Comparison of ENCODE assay signal across 9 mouse cellular contexts in the genomic region with DNA sequence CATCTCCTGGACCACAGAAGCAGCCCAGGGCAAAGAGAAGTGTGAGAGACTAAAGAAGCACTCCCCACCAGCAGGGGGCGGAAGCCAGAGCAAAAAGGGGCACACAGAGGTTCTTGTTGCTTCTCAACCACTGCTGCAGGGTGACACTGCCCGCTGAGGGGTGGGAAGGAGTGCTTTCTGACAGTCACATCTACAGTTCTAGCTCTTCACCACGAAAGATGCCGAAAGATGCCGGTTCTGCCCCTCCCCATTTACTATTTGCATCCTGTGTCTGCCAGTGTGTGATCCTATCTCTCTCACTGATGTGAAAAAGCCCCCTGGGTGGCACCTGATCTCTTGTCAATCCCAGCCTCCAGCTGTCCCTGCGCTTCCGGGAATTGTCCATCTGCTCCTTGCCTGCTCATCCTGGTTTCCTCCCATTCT.
A peak's percentile ranks its signal among the peaks of the same experiment; 100 is the strongest.
DNase-seq lines count a peak whose midpoint lies in the region; ATAC-seq and TF ChIP-seq lines count a peak whose summit lies in the region.
"Had no signal": no experiment of that assay in that cellular context is flagged by ENCODE, and none has a peak within 500 bp of the region (broad histone marks: within the 10 kb centered on the region; RNA-seq: fewer than 3 reads in every experiment).

No protein-coding gene starts in this region.

- no peak overlapping the region for H3K27ac ChIP-seq in forebrain, embryonic 11.5 days (ENCODE audit: low read depth, low read length)
- H3K27ac ChIP-seq in forebrain, embryonic 16.5 days (ENCODE audit: low read length) = no peak overlapping the region
- H3K27ac ChIP-seq in liver, adult 2 months (replicated peaks; ENCODE audit: insufficient read depth, low read depth, low read length) = no peak overlapping the region
- no peak overlapping the region for H3K27ac ChIP-seq in liver, embryonic 12.5 days
- no peak overlapping the region; the same call in 1 of the 2 replicates for H3K27ac ChIP-seq in limb, embryonic 10.5 days
- H3K27ac ChIP-seq: midbrain, embryonic 12.5 days had no signal

- no peaks in the 10 kb centered on the region for H3K9me3 ChIP-seq in forebrain, embryonic 11.5 days (ENCODE audit: control insufficient read depth, low read length)
- H3K9me3 ChIP-seq in forebrain, embryonic 16.5 days (ENCODE audit: control insufficient read depth, low read length) = no peaks in the 10 kb centered on the region
- no peaks in the 10 kb centered on the region for H3K9me3 ChIP-seq in liver, embryonic 12.5 days (replicated peaks)
- no peaks in the 10 kb centered on the region for H3K9me3 ChIP-seq in limb, embryonic 10.5 days (replicated peaks)
- H3K9me3 ChIP-seq: midbrain, embryonic 12.5 days had no signal

- peak; percentile 59 for DNase-seq in forebrain, embryonic 11.5 days (ENCODE audit: low spot score)
- DNase-seq in liver, adult 2 months (ENCODE audit: extremely low read depth, low read depth, low spot score) = no peak
- DNase-seq in brain, embryonic 14.5 days (ENCODE audit: low read depth) = no peak
- DNase-seq in limb, embryonic 10.5 days (ENCODE audit: low spot score) = peak; percentile 65
- peak; percentile 30 to 74 for DNase-seq in spleen, postnatal 4 days (ENCODE audit: low spot score in 2 of 2)
- no peak for DNase-seq in Muller cell, postnatal 12 days (ENCODE audit: inconsistent ontology term)

- no peaks in the 10 kb centered on the region for H3K79me2 ChIP-seq in liver, adult 2 months (ENCODE audit: control insufficient read depth, insufficient read depth, low read length)

- no peak for TF ChIP-seq POLR2A in liver, adult 2 months (IDR thresholded peaks at IDR 0.05; ENCODE audit: extremely low read depth, insufficient read depth, low read length)
- TF ChIP-seq POLR2A in brain, embryonic 14.5 days (IDR thresholded peaks at IDR 0.05; ENCODE audit: borderline replicate concordance, extremely low read depth, insufficient read depth, insufficient read length, poor library complexity, severe bottlenecking) = no peak

- TF ChIP-seq CTCF in liver, adult 2 months (IDR thresholded peaks at IDR 0.05; ENCODE audit: low read depth, low read length) = peak; percentile 48
- peak; percentile 46; the same call in 1 of the 2 replicates for TF ChIP-seq CTCF in brain, embryonic 14.5 days (IDR thresholded peaks at IDR 0.05; ENCODE audit: borderline replicate concordance, extremely low read depth, insufficient read depth, insufficient read length)

- H3K4me1 ChIP-seq in forebrain, embryonic 11.5 days (replicated peaks; ENCODE audit: control insufficient read depth, insufficient read depth, low read length) = no peaks in the 10 kb centered on the region
- H3K4me1 ChIP-seq in forebrain, embryonic 16.5 days (replicated peaks; ENCODE audit: control insufficient read depth, insufficient read depth, low read length) = peaks cover 3% of the 10 kb centered on the region
- H3K4me1 ChIP-seq in liver, adult 2 months (ENCODE audit: control insufficient read depth, insufficient read depth, low read length) = no peaks in the 10 kb centered on the region
- no peaks in the 10 kb centered on the region for H3K4me1 ChIP-seq in liver, embryonic 12.5 days
- peaks cover 22% of the 10 kb centered on the region for H3K4me1 ChIP-seq in limb, embryonic 10.5 days
- H3K4me1 ChIP-seq: midbrain, embryonic 12.5 days had no signal

- no peak overlapping the region for H3K9ac ChIP-seq in forebrain, embryonic 11.5 days (ENCODE audit: low read length)
- H3K9ac ChIP-seq in forebrain, embryonic 16.5 days (replicated peaks; ENCODE audit: low read depth, low read length) = no peak overlapping the region
- H3K9ac ChIP-seq in liver, adult 2 months (ENCODE audit: low read depth, low read length) = no peak overlapping the region
- H3K9ac ChIP-seq in liver, embryonic 12.5 days = no peak overlapping the region
- H3K9ac ChIP-seq: midbrain, embryonic 12.5 days had no signal

- H3K27me3 ChIP-seq in forebrain, embryonic 11.5 days (ENCODE audit: control insufficient read depth, insufficient read depth, low read length) = no peaks in the 10 kb centered on the region
- no peaks in the 10 kb centered on the region for H3K27me3 ChIP-seq in forebrain, embryonic 16.5 days (replicated peaks; ENCODE audit: control insufficient read depth, insufficient read depth, low read length)
- H3K27me3 ChIP-seq in liver, adult 2 months (ENCODE audit: control insufficient read depth, insufficient read depth, low read length) = no peaks in the 10 kb centered on the region
- no peaks in the 10 kb centered on the region for H3K27me3 ChIP-seq in liver, embryonic 12.5 days (replicated peaks)
- H3K27me3 ChIP-seq in limb, embryonic 10.5 days (ENCODE audit: low read depth, poor library complexity, severe bottlenecking) = no peaks in the 10 kb centered on the region
- H3K27me3 ChIP-seq: midbrain, embryonic 12.5 days had no signal

- H3K36me3 ChIP-seq in forebrain, embryonic 11.5 days (ENCODE audit: control insufficient read depth, insufficient read depth, low read length) = no peaks in the 10 kb centered on the region
- H3K36me3 ChIP-seq in forebrain, embryonic 16.5 days (ENCODE audit: control insufficient read depth, insufficient read depth) = no peaks in the 10 kb centered on the region
- H3K36me3 ChIP-seq in liver, adult 2 months (ENCODE audit: control insufficient read depth, insufficient read depth, low read length) = no peaks in the 10 kb centered on the region
- H3K36me3 ChIP-seq in liver, embryonic 12.5 days = no peaks in the 10 kb centered on the region
- H3K36me3 ChIP-seq in limb, embryonic 10.5 days = no peaks in the 10 kb centered on the region
- H3K36me3 ChIP-seq: midbrain, embryonic 12.5 days had no signal

- H3K4me3 ChIP-seq in forebrain, embryonic 11.5 days (ENCODE audit: low read depth, low read length) = no peak overlapping the region
- no peak overlapping the region for H3K4me3 ChIP-seq in forebrain, embryonic 16.5 days (replicated peaks; ENCODE audit: low read length)
- no peak overlapping the region for H3K4me3 ChIP-seq in liver, adult 2 months (ENCODE audit: insufficient read depth, low read depth, low read length)
- no peak overlapping the region for H3K4me3 ChIP-seq in liver, embryonic 12.5 days
- H3K4me3 ChIP-seq in limb, embryonic 10.5 days = no peak overlapping the region
- H3K4me3 ChIP-seq: midbrain, embryonic 12.5 days had no signal

- H3K4me2 ChIP-seq in forebrain, embryonic 11.5 days (ENCODE audit: low read depth, low read length, severe bottlenecking) = no peak overlapping the region
- H3K4me2 ChIP-seq in forebrain, embryonic 16.5 days (ENCODE audit: low read length) = no peak overlapping the region
- no peak overlapping the region for H3K4me2 ChIP-seq in liver, embryonic 12.5 days
- H3K4me2 ChIP-seq: midbrain, embryonic 12.5 days had no signal

- 57% methylated on average over 7 of the region's 7 CpGs for WGBS in forebrain, embryonic 11.5 days
- WGBS in forebrain, embryonic 16.5 days = 60% methylated on average over 7 of the region's 7 CpGs
- WGBS in liver, adult 2 months = 59% methylated on average over 7 of the region's 7 CpGs
- WGBS in liver, embryonic 12.5 days (ENCODE audit: insufficient replicate concordance) = 22% methylated on average over 7 of the region's 7 CpGs
- WGBS in limb, embryonic 10.5 days = 50% methylated on average over 7 of the region's 7 CpGs

- no peak for ATAC-seq in forebrain, embryonic 11.5 days (replicated peaks; ENCODE audit: low FRiP score)
- ATAC-seq in forebrain, embryonic 16.5 days = no peak
- ATAC-seq in liver, embryonic 12.5 days = no peak

Comparison
In these comparisons a context has a peak if more than half of its experiments do, and no peak if none do; other contexts are left out.
1. DNase-seq: peak in forebrain, embryonic 11.5 days (single experiment), limb, embryonic 10.5 days (single experiment) and spleen, postnatal 4 days (2 of 2); none in liver, adult 2 months (single experiment), brain, embryonic 14.5 days (single experiment) and Muller cell, postnatal 12 days (single experiment).